Mouse (Mus musculus) adrenal gland, postnatal 14 days (tissue): Measurements from ENCODE around the gene Rrh. TPM values are rescaled to one million over a fixed set of nuclear protein-coding genes. Genes with fewer than 3 reads are reported as not detected.

Source experiments
- DNase-seq: peaks from one replicate; pipeline ENCODE4 v3.0.0; 2021; ENCODE audit warnings: mixed read lengths
- long read RNA-seq, 2 experiments: library from polyadenylated mRNA; stranded (forward); transcript quantifications; one replicate each; pipeline ENCODE4 v2.0.0; 2021
- total RNA-seq: library from RNA; stranded (reverse); gene quantifications from 2 replicates; pipeline ENCODE4 v1.2.3, GENCODE M21; 2021

Gene Rrh
- total RNA-seq = 0.19 TPM in 1 of 2 replicates, not detected in the other
- long read RNA-seq, experiment 1 = 0 reads
- long read RNA-seq, experiment 2 = 0 reads

GRCm38 (mm10) chr3:129822206-129822775 lies at the start of gene Rrh:
Gene Rrh, minus strand, starts transcription at chr3:129822587.
- no peak for DNase-seq

DNA sequence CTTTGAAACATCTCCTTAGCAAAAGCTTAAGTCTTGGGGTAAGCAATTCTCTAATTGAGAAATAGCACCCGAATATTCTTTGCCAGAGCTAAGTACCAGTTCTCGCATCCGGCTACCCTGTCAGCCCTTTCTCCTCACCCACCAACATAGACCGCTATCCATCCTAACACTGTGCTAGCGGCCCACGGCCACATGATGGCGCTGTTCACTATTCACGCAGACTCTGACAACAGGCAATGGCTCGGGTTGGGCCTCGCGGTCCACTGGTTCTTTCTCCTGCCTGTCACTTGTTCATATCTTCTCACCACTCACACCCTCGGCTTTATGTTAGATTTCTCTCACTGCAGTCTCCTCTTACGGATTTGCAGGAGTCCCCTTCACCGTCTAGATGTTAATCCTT lies 41.3 kb upstream of the Rrh start:
- DNase-seq = peak; percentile 83

- no peak for DNase-seq
Observed at GRCm38 (mm10) chr3:129862592-129862991, 40.2 kb upstream of the Rrh start.

GRCm38 (mm10) chr3:129846846-129847245 lies 24.5 kb upstream of the Rrh start:
- DNase-seq = no peak

- DNase-seq = no peak
Observed at GRCm38 (mm10) chr3:129845868-129846267, 23.5 kb upstream of the Rrh start.

GRCm38 (mm10) chr3:129838017-129838416 lies 15.6 kb upstream of the Rrh start:
- DNase-seq = no peak

DNA sequence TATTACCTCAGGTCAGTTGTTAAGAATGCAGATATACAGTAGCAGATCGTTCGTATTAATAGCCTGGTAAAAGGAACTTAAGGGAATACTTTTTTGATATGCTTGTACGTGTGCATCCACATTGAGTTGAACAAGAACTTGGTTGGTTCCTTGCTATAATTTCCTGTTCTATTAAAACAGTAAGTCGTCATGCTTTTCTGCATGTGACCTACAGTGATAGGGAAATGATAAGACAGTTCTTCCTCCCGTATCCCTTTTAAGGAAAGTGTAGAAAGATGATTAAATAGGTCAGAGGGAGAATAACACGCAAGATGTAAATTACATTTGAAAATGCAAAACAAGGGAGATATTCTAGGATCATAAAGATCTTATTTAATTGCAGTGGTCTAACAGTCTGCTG lies 14.6 kb upstream of the Rrh start:
- no peak for DNase-seq

GRCm38 (mm10) chr3:129836051-129836697 lies 13.8 kb upstream of the Rrh start:
- DNase-seq = peak; percentile 18

- no peak for DNase-seq
Observed at GRCm38 (mm10) chr3:129835388-129835934, 13.1 kb upstream of the Rrh start, which contains the start of gene Cfi. Gene Cfi, plus strand, starts transcription at chr3:129835884.

DNA sequence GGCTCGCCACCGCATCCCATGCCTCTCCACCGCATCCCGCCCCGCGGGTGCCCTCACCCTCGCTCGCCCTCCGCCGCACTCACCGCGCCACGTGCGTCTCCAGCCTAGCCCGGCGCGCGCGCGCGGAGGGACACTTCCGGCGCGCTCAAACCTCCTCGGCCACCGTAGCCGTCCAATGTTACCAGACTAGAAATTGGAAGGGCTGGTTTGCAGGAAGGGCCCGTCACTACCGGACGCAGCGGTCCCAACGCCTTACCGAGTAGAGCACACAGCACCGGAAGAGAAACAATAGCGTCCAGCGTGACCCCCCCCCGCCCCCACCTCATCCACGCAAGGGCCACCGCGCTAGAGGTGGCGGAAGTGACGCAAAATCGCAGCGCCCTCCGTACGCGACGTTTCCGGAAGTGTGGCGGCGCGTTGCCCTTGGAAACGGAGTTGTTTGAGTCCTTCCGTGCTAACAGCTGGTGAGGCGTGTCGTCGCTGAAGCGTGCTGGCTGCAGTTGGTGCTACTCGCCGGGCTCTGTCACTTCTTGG lies 8.7 kb upstream of the Rrh start, which contains the start of gene Gar1:
TSS of gene Gar1 (minus strand) at position 362 of the 534 bp plus-strand sequence.
- DNase-seq = peak; percentile 97

DNA sequence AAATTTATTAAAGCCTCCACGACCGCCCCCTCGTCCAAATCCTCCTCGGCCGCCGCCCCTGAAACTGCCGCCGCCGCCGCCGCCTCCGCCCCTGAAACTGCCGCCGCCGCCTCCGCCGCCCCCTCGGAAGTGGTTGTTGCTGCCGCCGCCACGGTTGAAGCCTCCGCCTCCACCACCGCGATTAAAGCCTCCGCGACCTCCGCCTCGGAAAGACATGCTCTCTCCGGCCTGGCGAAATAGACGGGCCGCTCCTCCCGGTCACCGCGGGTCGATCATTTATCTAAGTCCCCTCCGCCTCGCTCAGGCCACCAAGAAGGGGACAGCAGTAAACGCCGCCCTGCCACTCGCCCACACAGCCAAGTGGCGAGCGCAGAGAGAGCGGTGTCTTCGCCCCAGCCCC lies 8.2 kb upstream of the Rrh start:
- peak; percentile 64 for DNase-seq

DNA sequence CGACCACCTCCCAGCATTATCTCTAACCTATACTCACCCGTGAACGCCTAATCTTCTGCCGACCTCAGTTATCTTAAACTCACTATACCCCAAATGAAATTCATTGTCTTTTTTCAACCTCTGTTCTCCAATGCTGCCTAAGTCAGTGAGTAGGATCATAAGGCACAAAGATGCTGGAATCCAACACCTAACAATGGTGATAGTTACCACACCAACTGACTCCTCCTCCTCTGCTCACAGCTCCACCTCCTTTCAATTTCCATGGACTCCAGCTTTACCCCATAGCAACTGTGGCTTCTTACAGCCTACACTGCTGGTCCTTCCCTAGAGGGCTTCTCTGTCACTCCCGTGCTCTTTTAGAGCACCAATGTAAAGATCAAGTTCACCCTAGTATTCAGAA lies 5.3 kb upstream of the Rrh start:
- no peak for DNase-seq

- DNase-seq = no peak
Observed at GRCm38 (mm10) chr3:129826691-129827090, 4.3 kb upstream of the Rrh start.

- DNase-seq = no peak
Observed at GRCm38 (mm10) chr3:129824891-129825290, 2.5 kb upstream of the Rrh start.

DNA sequence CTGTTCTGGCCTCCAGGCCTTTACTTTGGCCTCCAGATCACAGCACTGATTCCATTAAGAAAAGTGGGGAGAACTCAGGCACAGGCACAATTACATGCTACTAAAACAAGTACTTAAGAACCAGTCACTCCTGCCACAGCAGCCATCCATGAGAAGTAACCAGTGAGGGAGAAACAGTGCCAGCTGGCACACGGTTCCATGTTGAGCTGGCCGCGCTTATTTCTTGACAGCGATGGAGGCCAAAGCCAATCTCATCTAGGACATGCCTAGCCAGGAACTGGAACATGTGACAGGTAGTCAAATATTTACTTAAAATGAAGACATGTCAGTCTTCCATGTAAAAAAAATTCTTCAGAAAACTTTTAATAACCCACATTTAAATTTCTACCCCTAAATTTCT lies 1.8 kb upstream of the Rrh start:
- DNase-seq = peak; percentile 56

GRCm38 (mm10) chr3:129823293-129823692 lies 906 bp upstream of the Rrh start:
- DNase-seq = peak; percentile 14

GRCm38 (mm10) chr3:129821736-129822135 lies 651 bp downstream of the Rrh start:
- peak; percentile 54 for DNase-seq

GRCm38 (mm10) chr3:129820847-129821246 lies 1.5 kb downstream of the Rrh start:
- DNase-seq = no peak

DNA sequence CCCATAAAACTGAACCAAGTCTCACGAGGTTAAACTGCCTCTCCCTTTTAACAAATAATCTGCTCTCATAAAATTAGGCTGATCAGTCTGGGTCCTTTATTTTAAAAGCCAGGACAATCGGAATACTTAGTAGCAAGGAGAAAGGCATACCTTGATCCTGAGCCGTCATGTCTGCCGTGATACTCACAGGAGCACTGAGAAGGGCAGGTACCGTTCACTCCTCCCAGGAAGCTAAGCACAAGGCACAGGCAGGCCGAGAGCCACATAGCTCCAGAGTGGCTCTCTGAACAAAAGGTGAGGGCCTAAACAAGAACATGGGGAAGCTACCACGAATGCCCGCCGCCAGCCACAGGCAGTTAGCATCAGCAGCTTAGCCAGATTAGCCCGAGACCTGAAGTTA lies 18.6 kb downstream of the Rrh start, which contains the start of gene Lrit3:
TSS of gene Lrit3 (minus strand) at position 266 of the 400 bp plus-strand sequence.
- DNase-seq = no peak

DNA sequence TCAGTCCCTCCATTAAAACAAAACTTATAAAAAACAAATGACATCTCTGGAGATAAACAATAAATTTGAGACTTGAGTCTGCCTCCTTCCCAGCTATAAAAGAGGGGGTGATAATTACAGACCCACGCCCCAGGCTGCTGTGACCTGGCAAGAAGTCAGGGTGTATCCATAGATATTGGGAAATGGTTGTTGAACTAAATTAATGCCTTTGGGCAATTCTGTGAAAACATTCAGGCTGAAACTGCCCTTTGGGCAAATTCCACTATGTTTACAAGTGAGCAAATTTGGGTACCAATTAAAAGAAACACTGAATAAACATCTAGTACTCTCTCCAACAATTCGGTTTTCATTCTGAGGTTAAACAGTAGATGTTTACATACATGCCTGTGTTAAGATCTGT lies 23.4 kb downstream of the Rrh start:
- no peak for DNase-seq

DNA sequence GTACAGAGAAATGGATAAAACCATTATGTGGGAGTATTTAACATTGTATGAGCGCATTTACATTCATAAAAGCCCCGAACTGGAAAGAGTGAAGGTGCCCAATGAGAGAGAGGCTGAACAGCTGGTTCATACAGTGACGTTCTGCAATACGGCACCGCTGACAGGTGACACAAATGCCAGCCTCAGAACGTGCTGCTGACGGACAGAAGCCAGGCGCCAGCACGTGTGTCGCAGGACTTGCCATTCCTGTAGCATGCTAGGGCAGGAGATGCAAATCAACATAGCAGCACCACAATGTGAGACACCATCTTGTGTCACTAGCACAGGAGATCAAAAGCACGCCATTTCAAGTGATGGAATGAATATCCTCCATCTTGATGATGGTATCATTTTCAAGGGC lies 23.8 kb downstream of the Rrh start:
- DNase-seq = no peak

GRCm38 (mm10) chr3:129797341-129797740 lies 25.0 kb downstream of the Rrh start:
- DNase-seq = no peak

- DNase-seq = no peak
Observed at GRCm38 (mm10) chr3:129793801-129794200, 28.6 kb downstream of the Rrh start.
